Mouse (Mus musculus) spleen, adult 2 months (tissue): ENCODE results near the gene Isy1.

Source experiments
- CTCF ChIP-seq: fragments of 200-500 bp; IDR thresholded peaks from 2 replicates; pipeline ENCODE4 v1.5.1; 2011; ENCODE audit warnings: mild to moderate bottlenecking, inconsistent platforms; ENCODE audit not compliant: insufficient read depth, insufficient read length, insufficient replicate concordance; ENCODE audit errors: extremely low read depth
- POLR2A ChIP-seq: fragments of 200-500 bp; IDR thresholded peaks from 2 replicates; pipeline ENCODE4 v1.6.1; 2011; ENCODE audit warnings: low read depth, low read length, inconsistent platforms

- TF ChIP-seq CTCF, result no peak
- no peak for TF ChIP-seq POLR2A
These were observed 24.1 kb downstream of the Isy1 start for GRCm38 (mm10) chr6:87814486-87814885.
